Mouse (Mus musculus): ENCODE results near the gene Clic1. TPM values are rescaled to one million over a fixed set of nuclear protein-coding genes. Genes with fewer than 3 reads are reported as not detected.
A peak's percentile ranks its signal among the peaks of the same experiment; 100 is the strongest.

Clic1 gene
- polyA plus RNA-seq, 1 experiment from 2014 or later, result 45.6 TPM

GRCm38 (mm10) chr17:35074097-35074496, 24.3 kb downstream of the Clic1 start:
- no peaks in the 10 kb centered on the region for H3K36me3 ChIP-seq (ENCODE audit: control insufficient read depth, insufficient read depth, low read length)
- no peaks in the 10 kb centered on the region for H3K27me3 ChIP-seq (ENCODE audit: control insufficient read depth, insufficient read depth, low read length)
- H3K27ac ChIP-seq (ENCODE audit: low read depth, low read length), result no peak overlapping the region
- no peak overlapping the region for H3K4me3 ChIP-seq (ENCODE audit: low read depth, low read length)
- no peak overlapping the region for H3K9ac ChIP-seq (ENCODE audit: low read depth, low read length)
- H3K4me2 ChIP-seq (replicated peaks; ENCODE audit: low read depth, low read length), result no peak overlapping the region
- H3K4me1 ChIP-seq (replicated peaks; ENCODE audit: control insufficient read depth, insufficient read depth, low read length), result 0 out of 2 replicates have a peak, but pooled peaks cover 7% of the 10 kb centered on the region
- ATAC-seq (ENCODE audit: low FRiP score) (no peak), DNase-seq (ENCODE audit: low spot score) (no peak)
- no peaks in the 10 kb centered on the region for H3K9me3 ChIP-seq (ENCODE audit: control insufficient read depth, low read length)
- WGBS, result 61% methylated on average over 17 of the region's 17 CpGs

- Histone ChIP-seq H3K4me3 (ENCODE audit: low read depth, low read length) (no peak within 1 kb of the TSS; the same call in 1 of the 2 replicates), H3K9ac (ENCODE audit: low read depth, low read length) (peak within 1 kb of the TSS; percentile 25), H3K27ac (ENCODE audit: low read depth, low read length) (no peak within 1 kb of the TSS), H3K9me3 (ENCODE audit: control insufficient read depth, low read length) (no peaks in the 10 kb centered on the region), H3K4me2 (replicated peaks; ENCODE audit: low read depth, low read length) (peak within 1 kb of the TSS; percentile 26), H3K27me3 (ENCODE audit: control insufficient read depth, insufficient read depth, low read length) (no peaks in the 10 kb centered on the region), H3K36me3 (ENCODE audit: control insufficient read depth, insufficient read depth, low read length) (no peaks in the 10 kb centered on the region), H3K4me1 (replicated peaks; ENCODE audit: control insufficient read depth, insufficient read depth, low read length) (0 out of 2 replicates have a peak, but pooled peaks cover 7% of the 10 kb centered on the region)
- ATAC-seq (ENCODE audit: low FRiP score) (no peak), DNase-seq (ENCODE audit: low spot score) (no peak)
- WGBS, result 30% methylated on average over 10 of the region's 10 CpGs
Measured at GRCm38 (mm10) chr17:35076507-35077176, 26.9 kb downstream of the Clic1 start, which contains the start of gene Ly6g6e. Gene Ly6g6e, plus strand, starts transcription at chr17:35076902.

DNA sequence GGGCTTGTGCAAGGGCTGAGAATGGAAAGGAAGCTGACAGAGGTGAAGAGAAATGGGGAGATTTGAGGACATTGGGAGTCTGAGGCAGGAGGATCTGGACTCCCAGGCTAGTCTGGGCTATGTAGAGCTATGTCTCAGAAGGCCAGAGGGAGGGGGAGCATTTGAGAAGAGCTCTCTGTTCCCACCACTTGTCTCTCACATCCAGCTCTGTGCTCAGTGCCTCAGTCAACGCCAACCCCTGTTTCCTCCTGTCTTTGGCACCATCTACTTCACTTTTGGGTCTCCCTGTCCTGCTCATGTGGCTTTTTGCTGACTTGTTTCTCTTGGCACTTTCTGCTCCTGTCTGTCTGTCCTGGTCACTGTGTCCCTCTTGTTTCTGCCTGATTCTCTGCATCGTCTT, 27.5 kb downstream of the Clic1 start:
- H3K9ac ChIP-seq (ENCODE audit: low read depth, low read length), result peak overlapping the region; percentile 25
- H3K4me2 ChIP-seq (replicated peaks; ENCODE audit: low read depth, low read length), result peak overlapping the region; percentile 26
- ATAC-seq (ENCODE audit: low FRiP score), result no peak
- 37% methylated on average over 2 of the region's 2 CpGs for WGBS
- 0 out of 2 replicates have a peak, but pooled peaks cover 7% of the 10 kb centered on the region for H3K4me1 ChIP-seq (replicated peaks; ENCODE audit: control insufficient read depth, insufficient read depth, low read length)
- H3K27ac ChIP-seq (ENCODE audit: low read depth, low read length), result no peak overlapping the region
- no peaks in the 10 kb centered on the region for H3K9me3 ChIP-seq (ENCODE audit: control insufficient read depth, low read length)
- no peak overlapping the region; the same call in 1 of the 2 replicates for H3K4me3 ChIP-seq (ENCODE audit: low read depth, low read length)
- H3K36me3 ChIP-seq (ENCODE audit: control insufficient read depth, insufficient read depth, low read length), result no peaks in the 10 kb centered on the region
- peak; percentile 22 for DNase-seq (ENCODE audit: low spot score)
- H3K27me3 ChIP-seq (ENCODE audit: control insufficient read depth, insufficient read depth, low read length), result no peaks in the 10 kb centered on the region

- H3K27ac ChIP-seq (ENCODE audit: low read depth, low read length), result no peak within 1 kb of the TSS
- peak; percentile 33; the same call in 1 of the 2 replicates for ATAC-seq (ENCODE audit: low FRiP score)
Measured at GRCm38 (mm10) chr17:35077786-35078233, 28.0 kb downstream of the Clic1 start, which contains the start of gene Ly6g6d. Gene Ly6g6d, minus strand, starts transcription at chr17:35078065.

GRCm38 (mm10) chr17:35079778-35080177, 30.0 kb downstream of the Clic1 start:
- H3K27ac ChIP-seq (ENCODE audit: low read depth, low read length), result no peak overlapping the region
- no peak overlapping the region for H3K4me2 ChIP-seq (replicated peaks; ENCODE audit: low read depth, low read length)
- no peaks in the 10 kb centered on the region for H3K27me3 ChIP-seq (ENCODE audit: control insufficient read depth, insufficient read depth, low read length)
- no peak overlapping the region for H3K4me3 ChIP-seq (ENCODE audit: low read depth, low read length)
- DNase-seq (ENCODE audit: low spot score), result no peak
- H3K4me1 ChIP-seq (replicated peaks; ENCODE audit: control insufficient read depth, insufficient read depth, low read length), result 0 out of 2 replicates have a peak, but pooled peaks cover 7% of the 10 kb centered on the region
- ATAC-seq (ENCODE audit: low FRiP score), result no peak
- 0 out of 2 replicates have a peak overlapping the region, but pooled peaks have one; percentile 21 for H3K9ac ChIP-seq (ENCODE audit: low read depth, low read length)
- 74% methylated on average over 9 of the region's 9 CpGs for WGBS
- no peaks in the 10 kb centered on the region for H3K36me3 ChIP-seq (ENCODE audit: control insufficient read depth, insufficient read depth, low read length)
- H3K9me3 ChIP-seq (ENCODE audit: control insufficient read depth, low read length), result no peaks in the 10 kb centered on the region

More at GRCm38 (mm10) chr17:35077786-35078233, 28.0 kb downstream of the Clic1 start, which contains the start of gene Ly6g6d:
- 9% methylated on average over 14 of the region's 14 CpGs for WGBS
- peak within 1 kb of the TSS; percentile 26 for H3K4me2 ChIP-seq (replicated peaks; ENCODE audit: low read depth, low read length)
- no peaks in the 10 kb centered on the region for H3K36me3 ChIP-seq (ENCODE audit: control insufficient read depth, insufficient read depth, low read length)
- H3K4me3 ChIP-seq (ENCODE audit: low read depth, low read length), result no peak within 1 kb of the TSS; the same call in 1 of the 2 replicates
- peak within 1 kb of the TSS; percentile 25 for H3K9ac ChIP-seq (ENCODE audit: low read depth, low read length)
- H3K4me1 ChIP-seq (replicated peaks; ENCODE audit: control insufficient read depth, insufficient read depth, low read length), result 0 out of 2 replicates have a peak, but pooled peaks cover 7% of the 10 kb centered on the region
- H3K27me3 ChIP-seq (ENCODE audit: control insufficient read depth, insufficient read depth, low read length), result no peaks in the 10 kb centered on the region
- no peaks in the 10 kb centered on the region for H3K9me3 ChIP-seq (ENCODE audit: control insufficient read depth, low read length)
- DNase-seq (ENCODE audit: low spot score), result peak; percentile 53

- H3K27ac ChIP-seq (ENCODE audit: low read depth, low read length), result no peak overlapping the region
- DNase-seq (ENCODE audit: low spot score) (no peak), ATAC-seq (ENCODE audit: low FRiP score) (no peak)
- H3K4me3 ChIP-seq (ENCODE audit: low read depth, low read length), result no peak overlapping the region
- WGBS, result 71% methylated on average over 6 of the region's 6 CpGs
- H3K9me3 ChIP-seq (ENCODE audit: control insufficient read depth, low read length), result no peaks in the 10 kb centered on the region
- H3K4me1 ChIP-seq (replicated peaks; ENCODE audit: control insufficient read depth, insufficient read depth, low read length), result 0 out of 2 replicates have a peak, but pooled peaks cover 7% of the 10 kb centered on the region
- no peaks in the 10 kb centered on the region for H3K36me3 ChIP-seq (ENCODE audit: control insufficient read depth, insufficient read depth, low read length)
- H3K9ac ChIP-seq (ENCODE audit: low read depth, low read length), result 0 out of 2 replicates have a peak overlapping the region, but pooled peaks have one; percentile 21
- H3K27me3 ChIP-seq (ENCODE audit: control insufficient read depth, insufficient read depth, low read length), result no peaks in the 10 kb centered on the region
- H3K4me2 ChIP-seq (replicated peaks; ENCODE audit: low read depth, low read length), result no peak overlapping the region
Measured at GRCm38 (mm10) chr17:35080248-35080647, 30.5 kb downstream of the Clic1 start.

DNA sequence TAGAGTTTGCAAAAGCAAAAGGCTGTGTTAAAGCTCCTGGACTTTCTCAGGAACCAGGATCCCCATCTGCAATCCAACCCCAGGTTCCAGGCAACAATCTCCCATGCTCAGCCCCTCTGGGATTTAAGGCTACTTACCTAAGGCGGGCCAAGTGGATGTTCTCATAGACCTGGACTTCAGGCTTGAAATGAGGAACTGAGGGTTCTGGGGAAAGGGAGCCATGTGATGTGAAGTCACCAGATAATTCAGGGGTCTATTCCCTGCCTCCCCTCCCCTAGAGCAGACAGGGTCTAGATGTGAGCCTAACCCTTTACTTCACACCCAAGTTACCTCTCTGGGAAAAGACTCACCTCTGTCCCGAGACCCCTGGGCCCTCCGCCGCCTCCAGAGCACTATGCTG, 30.9 kb downstream of the Clic1 start:
- ATAC-seq (ENCODE audit: low FRiP score) (no peak), DNase-seq (ENCODE audit: low spot score) (no peak)
- Histone ChIP-seq H3K9me3 (ENCODE audit: control insufficient read depth, low read length) (no peaks in the 10 kb centered on the region), H3K4me1 (replicated peaks; ENCODE audit: control insufficient read depth, insufficient read depth, low read length) (0 out of 2 replicates have a peak, but pooled peaks cover 7% of the 10 kb centered on the region), H3K27ac (ENCODE audit: low read depth, low read length) (no peak overlapping the region), H3K9ac (ENCODE audit: low read depth, low read length) (no peak overlapping the region), H3K27me3 (ENCODE audit: control insufficient read depth, insufficient read depth, low read length) (no peaks in the 10 kb centered on the region), H3K36me3 (ENCODE audit: control insufficient read depth, insufficient read depth, low read length) (no peaks in the 10 kb centered on the region), H3K4me2 (replicated peaks; ENCODE audit: low read depth, low read length) (no peak overlapping the region), H3K4me3 (ENCODE audit: low read depth, low read length) (no peak overlapping the region)
- 62% methylated on average over 4 of the region's 4 CpGs for WGBS

GRCm38 (mm10) chr17:35082841-35083576, 33.2 kb downstream of the Clic1 start:
- no peak overlapping the region for H3K9ac ChIP-seq (ENCODE audit: low read depth, low read length)
- no peak overlapping the region for H3K4me2 ChIP-seq (replicated peaks; ENCODE audit: low read depth, low read length)
- H3K4me1 ChIP-seq (replicated peaks; ENCODE audit: control insufficient read depth, insufficient read depth, low read length), result 0 out of 2 replicates have a peak, but pooled peaks cover 2% of the 10 kb centered on the region
- no peak overlapping the region for H3K27ac ChIP-seq (ENCODE audit: low read depth, low read length)
- no peaks in the 10 kb centered on the region for H3K36me3 ChIP-seq (ENCODE audit: control insufficient read depth, insufficient read depth, low read length)
- H3K4me3 ChIP-seq (ENCODE audit: low read depth, low read length), result no peak overlapping the region
- H3K9me3 ChIP-seq (ENCODE audit: control insufficient read depth, low read length), result no peaks in the 10 kb centered on the region
- no peaks in the 10 kb centered on the region for H3K27me3 ChIP-seq (ENCODE audit: control insufficient read depth, insufficient read depth, low read length)
- DNase-seq (ENCODE audit: low spot score) (no peak), ATAC-seq (ENCODE audit: low FRiP score) (no peak)
- WGBS, result 86% methylated on average over 16 of the region's 16 CpGs
